Mouse (Mus musculus) A20 (cell line): Measurements from ENCODE around the gene BC003965.
"Not testable (repeated sequence)": the region's sequence is repeated elsewhere in the genome, so short reads cannot be mapped to it uniquely, and the experiment has no call there.

Experiments used
- DNase-seq: peaks from one replicate; pipeline ENCODE4 v3.0.0-alpha.2; 2011; ENCODE audit warnings: low read depth, low spot score

BC003965 gene

GRCm38 (mm10) chr17:25218967-25219366 lies 34.6 kb downstream of the BC003965 start:
- DNase-seq: no peak

GRCm38 (mm10) chr17:25219492-25220295 lies 35.3 kb downstream of the BC003965 start:
- DNase-seq: no peak

DNA sequence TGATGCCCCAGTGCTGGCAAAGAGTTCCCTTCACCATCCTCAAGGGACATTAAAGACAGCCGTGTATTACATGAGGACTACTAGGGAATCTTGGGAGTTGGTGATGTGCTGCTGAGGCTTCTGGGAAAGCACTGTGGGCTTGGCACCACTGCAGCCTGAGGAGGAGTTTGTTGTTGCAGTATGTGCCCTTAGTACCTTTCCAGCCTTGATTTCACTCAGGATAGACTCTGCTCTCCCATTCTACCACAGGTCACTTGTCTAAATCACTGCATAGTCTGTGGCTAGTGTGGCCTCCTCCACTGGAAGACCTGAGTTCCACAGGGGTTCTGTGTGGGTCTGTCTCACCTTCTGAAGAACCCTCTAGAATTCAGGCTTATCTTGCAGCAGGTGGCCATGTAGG lies 36.4 kb downstream of the BC003965 start:
- no peak for DNase-seq

GRCm38 (mm10) chr17:25221821-25222503 lies 37.6 kb downstream of the BC003965 start:
- no peak for DNase-seq

DNA sequence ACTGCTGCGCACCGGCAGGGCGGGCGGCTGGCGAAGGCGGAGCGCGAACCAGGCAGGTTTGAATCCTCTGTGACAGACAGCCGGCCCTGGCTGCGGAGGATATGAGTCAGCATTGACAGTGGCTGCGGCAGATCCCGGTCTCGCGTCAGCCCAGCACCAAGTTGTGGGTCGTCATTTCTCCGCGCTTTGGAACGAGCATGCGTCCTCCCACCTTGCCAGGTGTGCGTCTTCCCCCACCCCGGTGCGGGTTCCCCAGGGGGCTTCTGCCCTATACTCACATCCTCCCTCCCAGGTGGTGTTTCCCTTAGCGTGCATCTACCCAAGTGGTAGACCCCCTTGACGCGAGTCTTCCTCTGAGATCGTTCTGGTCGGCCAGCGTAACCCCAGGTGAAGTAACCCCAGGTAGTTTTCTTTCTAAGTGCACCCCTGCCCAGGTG lies 38.2 kb downstream of the BC003965 start:
- not testable (repeated sequence) for DNase-seq

- no peak for DNase-seq
Observed at GRCm38 (mm10) chr17:25222951-25223601, 38.7 kb downstream of the BC003965 start.

DNA sequence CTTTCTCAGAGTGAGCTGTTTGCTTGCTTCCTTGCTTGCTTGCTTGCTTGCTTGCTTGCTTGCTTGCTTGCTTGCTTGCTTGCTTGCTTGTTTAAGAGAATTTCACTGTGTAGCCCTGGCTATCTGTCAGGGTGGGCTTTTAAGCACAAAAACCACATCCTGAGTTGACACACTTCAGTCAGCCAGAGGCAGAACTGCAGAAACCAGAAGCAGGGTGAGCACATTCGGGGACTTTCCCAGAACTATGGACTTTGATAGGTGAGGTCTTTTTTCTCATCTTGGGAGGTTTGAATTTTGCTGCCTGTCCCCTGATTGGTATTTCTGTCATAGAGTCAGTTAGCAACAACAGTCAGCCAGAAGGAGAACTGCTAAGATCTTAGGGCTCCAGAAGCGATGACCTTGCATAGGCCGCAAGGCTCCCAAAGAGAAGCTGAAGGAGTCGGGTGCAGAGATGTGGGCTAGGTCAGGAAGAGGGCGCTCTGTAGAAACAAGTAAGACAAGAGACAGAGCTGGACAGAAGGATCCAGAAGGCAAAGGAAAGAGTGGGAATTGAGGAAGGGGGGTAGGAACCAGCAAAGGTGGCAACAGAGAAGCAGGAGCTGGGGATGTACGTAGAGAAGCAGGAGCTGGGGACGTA lies 40.4 kb downstream of the BC003965 start:
- no peak for DNase-seq

DNA sequence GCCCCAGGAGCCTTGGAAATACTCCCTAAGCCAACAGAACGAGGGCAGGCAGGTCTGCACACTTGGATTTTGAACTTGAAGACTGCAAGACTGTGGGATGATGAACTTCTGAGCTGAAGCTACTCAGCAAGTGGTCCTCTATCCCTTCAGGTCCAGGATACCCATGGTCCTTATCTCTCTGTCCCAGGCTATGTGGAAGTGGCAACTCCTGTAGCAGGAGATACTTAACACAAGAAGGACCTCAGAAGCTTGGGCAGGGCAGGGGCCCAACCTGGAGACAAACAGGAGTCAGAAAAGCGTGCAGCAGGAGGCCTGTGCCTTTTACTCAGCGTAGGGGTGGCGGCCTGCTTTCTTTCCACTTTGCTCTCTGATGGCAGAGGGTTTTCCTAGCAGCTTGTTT lies 41.3 kb downstream of the BC003965 start:
- no peak for DNase-seq

GRCm38 (mm10) chr17:25227991-25228390 lies 43.6 kb downstream of the BC003965 start:
- no peak for DNase-seq

GRCm38 (mm10) chr17:25230014-25230655 lies 45.8 kb downstream of the BC003965 start:
- DNase-seq: not testable (repeated sequence)

- DNase-seq: no peak
Observed at GRCm38 (mm10) chr17:25230700-25231099, 46.3 kb downstream of the BC003965 start.

DNA sequence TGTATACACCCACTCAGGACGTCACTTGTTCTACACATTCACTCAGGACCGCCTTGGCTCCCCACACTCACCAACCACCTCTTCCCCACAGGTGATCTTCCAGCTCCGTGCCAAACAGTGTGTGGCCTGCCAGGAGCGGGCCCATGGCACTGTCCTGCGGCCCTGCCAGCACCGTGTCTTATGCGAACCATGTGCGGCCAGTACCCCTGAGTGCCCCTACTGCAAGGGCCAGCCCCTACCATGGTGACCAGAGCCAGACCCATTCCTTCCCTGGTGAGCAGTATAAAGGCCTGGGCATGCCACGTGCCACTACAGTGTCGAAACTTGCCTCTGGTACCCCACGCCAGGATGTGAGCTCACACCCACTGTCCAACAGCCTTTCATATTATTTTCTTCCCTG lies 47.3 kb downstream of the BC003965 start:
- DNase-seq: not testable (repeated sequence)

GRCm38 (mm10) chr17:25235635-25236034 lies 51.3 kb downstream of the BC003965 start:
- no peak for DNase-seq
